Mouse (Mus musculus) cerebellum, adult 2 months (tissue): ENCODE measurements around the gene Inava.

Source experiments
- CTCF ChIP-seq: fragments of 200-500 bp; IDR thresholded peaks from 2 replicates; pipeline ENCODE4 v1.5.1; 2011; ENCODE audit warnings: low read depth, mild to moderate bottlenecking, control low read depth, low read length, moderate library complexity, borderline replicate concordance; ENCODE audit not compliant: insufficient read depth
- POLR2A ChIP-seq: fragments of 200-500 bp; IDR thresholded peaks from 2 replicates; pipeline ENCODE4 v1.6.1; 2011; ENCODE audit warnings: low read length, control low read depth, borderline replicate concordance; ENCODE audit not compliant: insufficient read depth

- TF ChIP-seq CTCF (no peak), POLR2A (no peak)
These were observed 34.2 kb upstream of the Inava start for GRCm38 (mm10) chr1:136268224-136268623.
